Mouse (Mus musculus) bone marrow macrophage, adult 2 months (primary cell): ENCODE measurements around the gene Dlg4.

ENCODE experiments used
- CTCF ChIP-seq: IDR thresholded peaks from 2 replicates; pipeline ENCODE4 v1.5.1; 2012; ENCODE audit warnings: low read depth, mild to moderate bottlenecking, low read length, moderate library complexity
- POLR2A ChIP-seq: IDR thresholded peaks from 2 replicates; pipeline ENCODE4 v1.6.1; 2012; ENCODE audit warnings: mild to moderate bottlenecking, low read depth, low read length, borderline replicate concordance

GRCm38 (mm10) chr11:70079175-70079574 is 62.4 kb downstream of the Dlg4 start:
- TF ChIP-seq POLR2A (no peak), CTCF (no peak)
